Mouse (Mus musculus) heart, postnatal 10 days (tissue): ENCODE results near the gene Ppp1r3d. TPM values are rescaled to one million over a fixed set of nuclear protein-coding genes. Genes with fewer than 3 reads are reported as not detected.

Experiments
- DNase-seq, 2 experiments: peaks; one replicate each; pipeline ENCODE4 v3.0.0; 2021
- intact Hi-C: fragments of 180-260 bp; cut with DNase I; formaldehyde crosslinking; loops from one replicate; pipeline ENCODE4 v1.15.1; 2025
- total RNA-seq, 2 experiments: library from RNA; stranded (reverse); gene quantifications; 2 replicates each; pipeline ENCODE4 v1.2.3; 2021

The Ppp1r3d gene
- 10 to 100 TPM; 24.1 to 29.6 TPM for total RNA-seq

- DNase-seq: peak; percentile 65 to 70
These were observed at the start of gene Ppp1r3d, which contains the start of gene Fam217b for GRCm38 (mm10) chr2:178414261-178415149. Gene Ppp1r3d, minus strand, starts transcription at chr2:178414472. Gene Fam217b, plus strand, starts transcription at chr2:178414524.

GRCm38 (mm10) chr2:178460353-178460752, 46.1 kb upstream of the Ppp1r3d start:
- DNase-seq: no peak

More at GRCm38 (mm10) chr2:178414261-178415149, at the start of gene Ppp1r3d, which contains the start of gene Fam217b:
- intact Hi-C loops: no loop called here

GRCm38 (mm10) chr2:178457414-178457813, 43.1 kb upstream of the Ppp1r3d start:
- intact Hi-C loops: no loop called here
- DNase-seq: no peak

More at GRCm38 (mm10) chr2:178460353-178460752, 46.1 kb upstream of the Ppp1r3d start:
- intact Hi-C loops: no loop called here

- no peak for DNase-seq
- intact Hi-C loops: no loop called here
These were observed 40.6 kb upstream of the Ppp1r3d start for GRCm38 (mm10) chr2:178454664-178455516.

- intact Hi-C loops: no loop called here
- no peak for DNase-seq
These were observed 36.7 kb upstream of the Ppp1r3d start for GRCm38 (mm10) chr2:178450961-178451360.

GRCm38 (mm10) chr2:178450236-178450635, 36.0 kb upstream of the Ppp1r3d start:
- DNase-seq: no peak
- intact Hi-C loops: no loop called here

- DNase-seq: no peak
- intact Hi-C loops: no loop called here
These were observed 35.1 kb upstream of the Ppp1r3d start for GRCm38 (mm10) chr2:178449386-178449785.

GRCm38 (mm10) chr2:178437311-178437710, 23.0 kb upstream of the Ppp1r3d start:
- DNase-seq: no peak

GRCm38 (mm10) chr2:178433903-178434302, 19.6 kb upstream of the Ppp1r3d start:
- intact Hi-C loops: no loop called here
- no peak for DNase-seq

More at GRCm38 (mm10) chr2:178437311-178437710, 23.0 kb upstream of the Ppp1r3d start:
- intact Hi-C loops: no loop called here

- intact Hi-C loops: no loop called here
These were observed 19.2 kb upstream of the Ppp1r3d start for GRCm38 (mm10) chr2:178433495-178433894.

GRCm38 (mm10) chr2:178430231-178430630, 16.0 kb upstream of the Ppp1r3d start, which contains the start of gene Cdh26:
Gene Cdh26, plus strand, starts transcription at chr2:178430531.
- intact Hi-C loops: no loop called here
- DNase-seq: no peak

More at GRCm38 (mm10) chr2:178433495-178433894, 19.2 kb upstream of the Ppp1r3d start:
- no peak for DNase-seq

- DNase-seq: no peak
- intact Hi-C loops: loop anchor here (5.0 kb wide), 3 partner anchors 63 to 148 kb away; no protein-coding TSS in a partner anchor
These were observed 15.2 kb upstream of the Ppp1r3d start for GRCm38 (mm10) chr2:178429426-178429825.

- intact Hi-C loops: loop anchor here (5.0 kb wide), 3 partner anchors 64 to 149 kb away; no protein-coding TSS in a partner anchor
- no peak for DNase-seq
These were observed 14.4 kb upstream of the Ppp1r3d start for GRCm38 (mm10) chr2:178428676-178429075.

- DNase-seq: no peak
- intact Hi-C loops: loop anchor here (5.0 kb wide), 3 partner anchors 64 to 149 kb away; no protein-coding TSS in a partner anchor
These were observed 13.9 kb upstream of the Ppp1r3d start for GRCm38 (mm10) chr2:178428183-178428582.

- intact Hi-C loops: loop anchor here (2.0 to 5.0 kb wide), 4 partner anchors 65 to 150 kb away; no protein-coding TSS in a partner anchor
- DNase-seq: no peak
These were observed 12.9 kb upstream of the Ppp1r3d start for GRCm38 (mm10) chr2:178427181-178427580.

GRCm38 (mm10) chr2:178426229-178426628, 12.0 kb upstream of the Ppp1r3d start:
- peak; percentile 42 to 65 for DNase-seq
- intact Hi-C loops: loop anchor here (1.0 to 5.0 kb wide), 5 partner anchors 66 to 239 kb away; no protein-coding TSS in a partner anchor

- DNase-seq: no peak
- intact Hi-C loops: no loop called here
These were observed 9.0 kb upstream of the Ppp1r3d start for GRCm38 (mm10) chr2:178423223-178423622.

GRCm38 (mm10) chr2:178422186-178422585, 7.9 kb upstream of the Ppp1r3d start:
- no peak for DNase-seq
- intact Hi-C loops: no loop called here

- DNase-seq: no peak
- intact Hi-C loops: no loop called here
These were observed 7.3 kb upstream of the Ppp1r3d start for GRCm38 (mm10) chr2:178421603-178422002.

- DNase-seq: no peak
- intact Hi-C loops: no loop called here
These were observed 6.3 kb upstream of the Ppp1r3d start for GRCm38 (mm10) chr2:178420576-178420975.
